Comparison of ENCODE assay signal across 8 mouse cellular contexts in the genomic region with DNA sequence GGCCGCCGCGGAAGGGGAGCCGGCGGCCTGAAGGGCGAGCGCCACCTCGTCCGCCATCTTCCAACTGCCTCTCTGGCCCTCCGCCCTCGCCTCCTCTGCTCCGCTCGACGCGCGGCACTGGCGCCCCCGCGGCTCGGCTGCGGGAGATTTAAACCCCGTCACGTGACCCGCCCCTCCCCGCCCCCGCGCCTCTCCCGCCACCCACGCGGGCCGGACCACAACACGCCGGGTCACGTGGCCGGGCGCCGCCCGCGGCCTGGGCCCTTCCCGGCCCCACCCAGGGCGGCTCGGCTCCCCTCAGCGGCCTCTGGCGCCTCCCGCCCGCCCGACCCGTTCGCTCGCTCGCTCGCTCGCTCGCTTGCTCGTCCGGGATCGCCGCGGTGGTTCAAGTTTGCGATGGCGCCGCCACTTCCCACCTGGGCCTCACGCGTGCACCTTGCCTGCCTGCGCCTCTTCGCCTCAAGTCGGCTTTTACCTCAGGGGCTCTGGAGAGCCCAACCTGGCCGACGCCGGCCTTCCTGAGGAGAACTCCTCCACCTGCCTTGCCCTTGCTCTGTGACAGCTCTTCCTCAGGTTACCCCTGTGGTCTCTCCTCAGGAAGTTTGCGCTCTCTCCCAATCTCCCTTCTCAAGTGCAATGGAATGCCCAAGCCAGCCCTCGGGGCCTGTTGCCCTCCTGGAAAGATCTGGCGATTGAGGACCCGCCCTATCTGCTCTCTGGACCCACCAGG. TPM values are rescaled to one million over a fixed set of nuclear protein-coding genes. Genes with fewer than 3 reads are reported as not detected.
DNase-seq lines count a peak whose midpoint lies in the region; ATAC-seq and TF ChIP-seq lines count a peak whose summit lies in the region.

No protein-coding gene starts in this region.

- peaks cover 23% of the 10 kb centered on the region for H3K36me3 ChIP-seq in hindbrain, embryonic 10.5 days
- peaks cover 6% of the 10 kb centered on the region; the same call in 1 of the 2 replicates for H3K36me3 ChIP-seq in lung, embryonic 16.5 days (ENCODE audit: control insufficient read depth, insufficient read depth, low read length)
- peaks cover 9% of the 10 kb centered on the region for H3K36me3 ChIP-seq in thymus, adult 2 months (ENCODE audit: control insufficient read depth, insufficient read depth, low read length)

- peaks cover 24% of the 10 kb centered on the region for H3K4me1 ChIP-seq in hindbrain, embryonic 10.5 days (replicated peaks)
- peaks cover 17% of the 10 kb centered on the region for H3K4me1 ChIP-seq in lung, embryonic 16.5 days (replicated peaks; ENCODE audit: control insufficient read depth, insufficient read depth, low read length)
- peaks cover 10% of the 10 kb centered on the region for H3K4me1 ChIP-seq in thymus, adult 2 months (replicated peaks; ENCODE audit: control insufficient read depth, insufficient read depth, low read length)

- peak overlapping the region; percentile 92 for H3K4me2 ChIP-seq in lung, embryonic 16.5 days (ENCODE audit: low read depth, low read length)

- peak; percentile 92 for DNase-seq in Muller cell, postnatal 12 days (ENCODE audit: inconsistent ontology term)
- peak; percentile 86 for DNase-seq in cerebellum, adult 9-10 months
- DNase-seq in hindbrain, embryonic 10.5 days (ENCODE audit: low spot score), result peak; percentile 90
- DNase-seq in layer of hippocampus, adult 9-11 months, result peak; percentile 84
- peak; percentile 88 for DNase-seq in ovary, adult 18-20 months (ENCODE audit: low spot score)
- DNase-seq in thymus, adult 2 months, result peak; percentile 86

- H3K9ac ChIP-seq in lung, embryonic 16.5 days (ENCODE audit: low read length), result peak overlapping the region; percentile 94

- ATAC-seq in frontal cortex, adult (ENCODE audit: low TSS enrichment), result peak; percentile 78
- peak; percentile 98 for ATAC-seq in lung, embryonic 16.5 days (ENCODE audit: low read depth)

- H3K4me3 ChIP-seq in hindbrain, embryonic 10.5 days, result peak overlapping the region; percentile 76
- peak overlapping the region; percentile 79 for H3K4me3 ChIP-seq in lung, embryonic 16.5 days (ENCODE audit: low read length)
- peak overlapping the region; percentile 64 for H3K4me3 ChIP-seq in thymus, adult 2 months (ENCODE audit: control insufficient read depth, insufficient read depth, low read length)

- no peak for TF ChIP-seq CTCF in thymus, adult 2 months (IDR thresholded peaks at IDR 0.05; ENCODE audit: borderline replicate concordance, control insufficient read depth, extremely low read depth, insufficient read depth, low read length, poor library complexity)

- peak overlapping the region; percentile 97 for H3K27ac ChIP-seq in hindbrain, embryonic 10.5 days
- H3K27ac ChIP-seq in lung, embryonic 16.5 days (ENCODE audit: low read length), result peak overlapping the region; percentile 95
- peak overlapping the region; percentile 21; the same call in 1 of the 2 replicates for H3K27ac ChIP-seq in thymus, adult 2 months (ENCODE audit: control insufficient read depth, insufficient read depth, low read length)

- peak; percentile 96 for TF ChIP-seq POLR2A in thymus, adult 2 months (IDR thresholded peaks at IDR 0.05; ENCODE audit: control insufficient read depth, extremely low read depth, insufficient read depth, low read length, poor library complexity)

- WGBS in hindbrain, embryonic 10.5 days, result under 1% methylated on average over 71 of the region's 74 CpGs
- under 1% methylated on average over 62 of the region's 74 CpGs for WGBS in lung, embryonic 16.5 days
- whole genome bisulfite sequencing in thymus, adult 2 months, result 4% methylated on average over 62 of the region's 74 CpGs

- H3K27me3 ChIP-seq in hindbrain, embryonic 10.5 days (ENCODE audit: insufficient read depth, poor library complexity, severe bottlenecking), result no peaks in the 10 kb centered on the region; the same call in 1 of the 2 replicates
- no peaks in the 10 kb centered on the region for H3K27me3 ChIP-seq in lung, embryonic 16.5 days (ENCODE audit: control insufficient read depth, insufficient read depth, low read depth, low read length)
- H3K27me3 ChIP-seq in thymus, adult 2 months (ENCODE audit: control insufficient read depth, insufficient read depth, low read length), result no peaks in the 10 kb centered on the region

- H3K9me3 ChIP-seq in hindbrain, embryonic 10.5 days, result no peaks in the 10 kb centered on the region
- H3K9me3 ChIP-seq in lung, embryonic 16.5 days (ENCODE audit: control insufficient read depth, low read length), result 0 out of 2 replicates have a peak, but pooled peaks cover 2% of the 10 kb centered on the region

RNA-seq across cellular contexts. Expression of a gene that starts 42.4 kb away (rescaled TPM):
- polyA plus RNA-seq in hindbrain, embryonic 10.5 days (2016; fragmentation: Nextera tagmentation; extraction: Ambion mirVana), result 4.9 and 6.7 TPM in 2 replicates
- 3.7 and 4.8 TPM in 2 replicates for polyA plus RNA-seq in lung, embryonic 16.5 days (2015; fragmentation: Nextera tagmentation; extraction: Ambion mirVana)
- polyA plus RNA-seq in thymus, adult 2 months (2012; rRNA removed), result 10.0 and 11.5 TPM in 2 replicates

RNA-seq across cellular contexts. Expression of a gene that starts 43.2 kb away (rescaled TPM):
- polyA plus RNA-seq in hindbrain, embryonic 10.5 days (2016; fragmentation: Nextera tagmentation; extraction: Ambion mirVana), result 12.5 and 13.4 TPM in 2 replicates
- 11.8 and 12.5 TPM in 2 replicates for polyA plus RNA-seq in lung, embryonic 16.5 days (2015; fragmentation: Nextera tagmentation; extraction: Ambion mirVana)
- polyA plus RNA-seq in thymus, adult 2 months (2012; rRNA removed), result 0.94 and 1.8 TPM in 2 replicates

Comparison
In these comparisons a context has a peak if more than half of its experiments do, and no peak if none do; other contexts are left out.
1. Peak in every context shown above with its lines: DNase-seq, ATAC-seq, H3K4me3 ChIP-seq and H3K27ac ChIP-seq.
2. H3K27ac ChIP-seq: peak in every context shown above with its lines; median percentile 97 in hindbrain, embryonic 10.5 days; 95 in lung, embryonic 16.5 days; 21 in thymus, adult 2 months.